Mouse (Mus musculus) kidney, embryonic 15.5 days (tissue): Measurements from ENCODE around the gene Pard3. TPM values are rescaled to one million over a fixed set of nuclear protein-coding genes. Genes with fewer than 3 reads are reported as not detected.
A peak's percentile ranks its signal among the peaks of the same experiment; 100 is the strongest.

ENCODE experiments used
- ATAC-seq: fragments of 200-750 bp; cut with Nextera tagmentation; replicated peaks from 2 replicates; pipeline ENCODE4 v1.8.0; 2017; ENCODE audit warnings: moderate TSS enrichment; ENCODE audit not compliant: low FRiP score
- H3K27ac ChIP-seq: fragments of 300-500 bp; sonication (generic); 2 replicates; pipeline ENCODE4 v1.5.1; 2015; ENCODE audit warnings: mild to moderate bottlenecking, inconsistent platforms
- H3K27me3 ChIP-seq: fragments of 300-500 bp; sonication (generic); 2 replicates; pipeline ENCODE4 v1.6.1; 2015; ENCODE audit warnings: inconsistent platforms
- H3K36me3 ChIP-seq: fragments of 300-500 bp; sonication (generic); 2 replicates; pipeline ENCODE4 v1.6.1; 2015; ENCODE audit warnings: inconsistent platforms
- H3K4me1 ChIP-seq: fragments of 300-500 bp; sonication (generic); 2 replicates; pipeline ENCODE4 v1.6.1; 2015; ENCODE audit warnings: inconsistent platforms
- H3K4me2 ChIP-seq: fragments of 300-500 bp; sonication (generic); 2 replicates; pipeline ENCODE4 v1.6.1; 2015; ENCODE audit warnings: moderate library complexity, mild to moderate bottlenecking, inconsistent platforms
- H3K4me3 ChIP-seq: fragments of 300-500 bp; sonication (generic); replicated peaks from 2 replicates; pipeline ENCODE4 v1.5.1; 2015; ENCODE audit warnings: mild to moderate bottlenecking, inconsistent platforms
- H3K9ac ChIP-seq: fragments of 300-500 bp; sonication (generic); 2 replicates; pipeline ENCODE4 v1.6.1; 2015; ENCODE audit warnings: mild to moderate bottlenecking, inconsistent platforms
- H3K9me3 ChIP-seq: fragments of 300-500 bp; sonication (generic); replicated peaks from 2 replicates; pipeline ENCODE4 v1.6.1; 2016; ENCODE audit warnings: inconsistent platforms
- WGBS: fragments of 180-500 bp; shearing (Covaris S2); methylation state at CpG from one replicate; pipeline ENCODE4 v1.1.7; 2015; ENCODE audit warnings: mixed read lengths; 5-methylcytosine and 5-hydroxymethylcytosine counted together
- polyA plus RNA-seq: library from polyadenylated mRNA; unstranded; fragments of >200 nt; fragmentation: Nextera tagmentation; extraction: Ambion mirVana; gene quantifications from 2 replicates; pipeline ENCODE4 v1.2.1, GENCODE M21; 2015

Gene Pard3
- 27.0 and 27.5 TPM in 2 replicates for polyA plus RNA-seq

GRCm38 (mm10) chr8:127063551-127064360 is at the start of gene Pard3:
TSS of gene Pard3 (plus strand) at chr8:127063893.
- no peaks in the 10 kb centered on the region for H3K27me3 ChIP-seq
- WGBS, result under 1% methylated on average over 97 of the region's 98 CpGs
- peak; percentile 93 for ATAC-seq
- H3K9me3 ChIP-seq, result no peaks in the 10 kb centered on the region
- peak within 1 kb of the TSS; percentile 80 for H3K4me2 ChIP-seq
- H3K4me3 ChIP-seq, result peak within 1 kb of the TSS; percentile 87
- no peaks in the 10 kb centered on the region for H3K36me3 ChIP-seq
- peak within 1 kb of the TSS; percentile 96 for H3K27ac ChIP-seq
- peak within 1 kb of the TSS; percentile 92 for H3K9ac ChIP-seq
- H3K4me1 ChIP-seq, result peaks cover 34% of the 10 kb centered on the region

GRCm38 (mm10) chr8:127021830-127022229 is 41.9 kb upstream of the Pard3 start:
- Histone ChIP-seq H3K27ac (no peak overlapping the region), H3K9ac (no peak overlapping the region), H3K9me3 (no peaks in the 10 kb centered on the region), H3K27me3 (no peaks in the 10 kb centered on the region), H3K4me2 (no peak overlapping the region), H3K4me1 (peaks cover 5% of the 10 kb centered on the region; the same call in 1 of the 2 replicates), H3K4me3 (no peak overlapping the region), H3K36me3 (no peaks in the 10 kb centered on the region)
- ATAC-seq, result no peak
- WGBS, result 81% methylated on average over 1 of the region's 1 CpGs

GRCm38 (mm10) chr8:127025256-127025717 is 38.4 kb upstream of the Pard3 start:
- Histone ChIP-seq H3K27me3 (no peaks in the 10 kb centered on the region), H3K4me3 (no peak overlapping the region), H3K4me2 (0 out of 2 replicates have a peak overlapping the region, but pooled peaks have one; percentile 16), H3K36me3 (no peaks in the 10 kb centered on the region), H3K9me3 (no peaks in the 10 kb centered on the region), H3K27ac (0 out of 2 replicates have a peak overlapping the region, but pooled peaks have one; percentile 22), H3K4me1 (peaks cover 5% of the 10 kb centered on the region; the same call in 1 of the 2 replicates), H3K9ac (no peak overlapping the region)
- 0 out of 2 replicates have a peak, but pooled peaks have one; percentile 33 for ATAC-seq
- 39% methylated on average over 11 of the region's 11 CpGs for WGBS

- WGBS, result 52% methylated on average over 11 of the region's 11 CpGs
- Histone ChIP-seq H3K4me1 (peaks cover 5% of the 10 kb centered on the region; the same call in 1 of the 2 replicates), H3K9ac (no peak overlapping the region), H3K36me3 (no peaks in the 10 kb centered on the region), H3K4me2 (0 out of 2 replicates have a peak overlapping the region, but pooled peaks have one; percentile 16), H3K27ac (0 out of 2 replicates have a peak overlapping the region, but pooled peaks have one; percentile 22), H3K27me3 (no peaks in the 10 kb centered on the region), H3K9me3 (no peaks in the 10 kb centered on the region), H3K4me3 (no peak overlapping the region)
- ATAC-seq, result peak; percentile 25; the same call in 1 of the 2 replicates
Observed at GRCm38 (mm10) chr8:127025775-127026174, 37.9 kb upstream of the Pard3 start.

GRCm38 (mm10) chr8:127031476-127031875 is 32.2 kb upstream of the Pard3 start:
- Histone ChIP-seq H3K27ac (no peak overlapping the region), H3K4me3 (no peak overlapping the region), H3K9ac (no peak overlapping the region), H3K9me3 (no peaks in the 10 kb centered on the region), H3K36me3 (no peaks in the 10 kb centered on the region), H3K4me2 (no peak overlapping the region), H3K4me1 (no peaks in the 10 kb centered on the region), H3K27me3 (no peaks in the 10 kb centered on the region)
- no peak for ATAC-seq
- WGBS, result 85% methylated on average over 5 of the region's 5 CpGs

- no peaks in the 10 kb centered on the region for H3K27me3 ChIP-seq
- H3K9ac ChIP-seq, result no peak overlapping the region
- 62% methylated on average over 4 of the region's 4 CpGs for WGBS
- no peaks in the 10 kb centered on the region for H3K4me1 ChIP-seq
- ATAC-seq, result no peak
- no peaks in the 10 kb centered on the region for H3K36me3 ChIP-seq
- H3K4me3 ChIP-seq, result no peak overlapping the region
- no peak overlapping the region for H3K4me2 ChIP-seq
- no peak overlapping the region for H3K27ac ChIP-seq
- no peaks in the 10 kb centered on the region for H3K9me3 ChIP-seq
Observed at GRCm38 (mm10) chr8:127038928-127039327, 24.8 kb upstream of the Pard3 start.

- Histone ChIP-seq H3K27me3 (0 out of 2 replicates have a peak, but pooled peaks cover 2% of the 10 kb centered on the region), H3K4me2 (no peak overlapping the region), H3K36me3 (no peaks in the 10 kb centered on the region), H3K4me1 (no peaks in the 10 kb centered on the region), H3K9ac (no peak overlapping the region), H3K4me3 (no peak overlapping the region), H3K27ac (no peak overlapping the region), H3K9me3 (no peaks in the 10 kb centered on the region)
- ATAC-seq, result no peak
- 64% methylated on average over 5 of the region's 5 CpGs for WGBS
Observed at GRCm38 (mm10) chr8:127049996-127050395, 13.7 kb upstream of the Pard3 start.

- no peaks in the 10 kb centered on the region for H3K4me1 ChIP-seq
Observed at GRCm38 (mm10) chr8:127052132-127052531, 11.6 kb upstream of the Pard3 start.

GRCm38 (mm10) chr8:127055081-127055480 is 8.6 kb upstream of the Pard3 start:
- Histone ChIP-seq H3K4me3 (no peak overlapping the region), H3K4me1 (peaks cover 8% of the 10 kb centered on the region), H3K4me2 (no peak overlapping the region), H3K27me3 (0 out of 2 replicates have a peak, but pooled peaks cover 2% of the 10 kb centered on the region), H3K36me3 (no peaks in the 10 kb centered on the region), H3K27ac (no peak overlapping the region), H3K9ac (no peak overlapping the region), H3K9me3 (no peaks in the 10 kb centered on the region)
- 61% methylated on average over 4 of the region's 4 CpGs for WGBS
- no peak for ATAC-seq

More at GRCm38 (mm10) chr8:127052132-127052531, 11.6 kb upstream of the Pard3 start:
- H3K4me3 ChIP-seq, result no peak overlapping the region
- no peaks in the 10 kb centered on the region for H3K36me3 ChIP-seq
- H3K27ac ChIP-seq, result no peak overlapping the region
- no peak overlapping the region for H3K4me2 ChIP-seq
- no peaks in the 10 kb centered on the region for H3K9me3 ChIP-seq
- ATAC-seq, result no peak
- 0 out of 2 replicates have a peak, but pooled peaks cover 2% of the 10 kb centered on the region for H3K27me3 ChIP-seq
- no peak overlapping the region for H3K9ac ChIP-seq
- 71% methylated on average over 10 of the region's 10 CpGs for WGBS

- Histone ChIP-seq H3K4me3 (no peak overlapping the region), H3K36me3 (no peaks in the 10 kb centered on the region)
Observed at GRCm38 (mm10) chr8:127058759-127059158, 4.9 kb upstream of the Pard3 start.

GRCm38 (mm10) chr8:127059826-127060225 is 3.9 kb upstream of the Pard3 start:
- 43% methylated on average over 2 of the region's 2 CpGs for WGBS

More at GRCm38 (mm10) chr8:127058759-127059158, 4.9 kb upstream of the Pard3 start:
- WGBS, result 92% methylated on average over 2 of the region's 2 CpGs
- H3K4me1 ChIP-seq, result peaks cover 16% of the 10 kb centered on the region
- ATAC-seq, result no peak
- H3K4me2 ChIP-seq, result no peak overlapping the region
- H3K27me3 ChIP-seq, result no peaks in the 10 kb centered on the region
- no peaks in the 10 kb centered on the region for H3K9me3 ChIP-seq
- no peak overlapping the region for H3K9ac ChIP-seq
- H3K27ac ChIP-seq, result no peak overlapping the region

More at GRCm38 (mm10) chr8:127059826-127060225, 3.9 kb upstream of the Pard3 start:
- peaks cover 16% of the 10 kb centered on the region for H3K4me1 ChIP-seq
- no peak overlapping the region for H3K4me2 ChIP-seq
- H3K9ac ChIP-seq, result no peak overlapping the region
- no peaks in the 10 kb centered on the region for H3K36me3 ChIP-seq
- no peaks in the 10 kb centered on the region for H3K9me3 ChIP-seq
- H3K27me3 ChIP-seq, result no peaks in the 10 kb centered on the region
- ATAC-seq, result no peak
- no peak overlapping the region for H3K27ac ChIP-seq
- no peak overlapping the region for H3K4me3 ChIP-seq
